Mouse (Mus musculus) erythroblast, adult 5-6 weeks (primary cell): Measurements from ENCODE around the gene Scnn1g. TPM values are rescaled to one million over a fixed set of nuclear protein-coding genes. Genes with fewer than 3 reads are reported as not detected.

ENCODE experiments used
- ATAC-seq: replicated peaks from 2 replicates; pipeline ENCODE4 v1.8.0; 2016; ENCODE audit warnings: moderate number of reproducible peaks, mild to moderate bottlenecking, moderate TSS enrichment, inconsistent platforms; ENCODE audit not compliant: poor library complexity, low FRiP score, severe bottlenecking
- total RNA-seq, 2 experiments: library from RNA; stranded (forward) in 1 of 2; stranded (reverse) in 1 of 2; fragments of 150-400 nt in 1 of 2; fragments of 200-764, 138-1000 nt in 1 of 2; gene quantifications; 2 replicates each; pipeline versions ENCODE4 v1.2.3 to v1.2.4; 2015 to 2017; ENCODE audit warnings: low replicate concordance in 2 of 2

The Scnn1g gene
- total RNA-seq (2015; ENCODE audit: low replicate concordance) (not detected in 2 replicates), total RNA-seq (2017; ENCODE audit: low replicate concordance) (not detected in 2 replicates)

- no peak; the same call in 1 of the 2 replicates for ATAC-seq
Measured at GRCm38 (mm10) chr7:121734171-121734831, at the start of gene Scnn1g. TSS of gene Scnn1g (plus strand) at chr7:121734479.

GRCm38 (mm10) chr7:121685140-121685984, 48.9 kb upstream of the Scnn1g start:
- ATAC-seq: no peak

GRCm38 (mm10) chr7:121689338-121689737, 44.9 kb upstream of the Scnn1g start:
- ATAC-seq: no peak

- no peak for ATAC-seq
Measured at GRCm38 (mm10) chr7:121691803-121692202, 42.5 kb upstream of the Scnn1g start.

GRCm38 (mm10) chr7:121697170-121697569, 37.1 kb upstream of the Scnn1g start:
- no peak for ATAC-seq

- ATAC-seq: no peak
Measured at GRCm38 (mm10) chr7:121697574-121697973, 36.7 kb upstream of the Scnn1g start.

- ATAC-seq: no peak
Measured at GRCm38 (mm10) chr7:121699218-121699617, 35.1 kb upstream of the Scnn1g start.

- no peak for ATAC-seq
Measured at GRCm38 (mm10) chr7:121700480-121700879, 33.8 kb upstream of the Scnn1g start.

GRCm38 (mm10) chr7:121701983-121702382, 32.3 kb upstream of the Scnn1g start:
- no peak for ATAC-seq

GRCm38 (mm10) chr7:121705051-121705450, 29.2 kb upstream of the Scnn1g start:
- no peak for ATAC-seq

- peak; percentile 38 for ATAC-seq
Measured at GRCm38 (mm10) chr7:121706411-121707072, 27.7 kb upstream of the Scnn1g start.

GRCm38 (mm10) chr7:121707073-121707667, 27.1 kb upstream of the Scnn1g start, which contains the start of gene Usp31:
TSS of gene Usp31 (minus strand) at chr7:121707253.
- ATAC-seq: peak; percentile 99

GRCm38 (mm10) chr7:121711171-121711570, 23.1 kb upstream of the Scnn1g start:
- no peak for ATAC-seq

GRCm38 (mm10) chr7:121717031-121717430, 17.2 kb upstream of the Scnn1g start:
- no peak for ATAC-seq

GRCm38 (mm10) chr7:121730225-121730624, 4.1 kb upstream of the Scnn1g start:
- ATAC-seq: no peak

GRCm38 (mm10) chr7:121737511-121738415, 3.5 kb downstream of the Scnn1g start:
- no peak for ATAC-seq

- ATAC-seq: no peak
Measured at GRCm38 (mm10) chr7:121750244-121750643, 16.0 kb downstream of the Scnn1g start.

GRCm38 (mm10) chr7:121754748-121755147, 20.5 kb downstream of the Scnn1g start:
- no peak for ATAC-seq

- no peak for ATAC-seq
Measured at GRCm38 (mm10) chr7:121763328-121763727, 29.0 kb downstream of the Scnn1g start.
